Mouse (Mus musculus): ENCODE measurements around the gene Efcab9. TPM values are rescaled to one million over a fixed set of nuclear protein-coding genes. Genes with fewer than 3 reads are reported as not detected.

Efcab9 gene
- total RNA-seq, 2 experiments from 2014 or later, result not detected

- ATAC-seq (replicated peaks; ENCODE audit: low FRiP score, poor library complexity, severe bottlenecking), result no peak
Measured at GRCm38 (mm10) chr11:32558026-32558425, 26.1 kb upstream of the Efcab9 start.

GRCm38 (mm10) chr11:32556333-32556990, 24.6 kb upstream of the Efcab9 start:
- ATAC-seq (replicated peaks; ENCODE audit: low FRiP score, poor library complexity, severe bottlenecking), result no peak

- no peak for ATAC-seq (replicated peaks; ENCODE audit: low FRiP score, poor library complexity, severe bottlenecking)
Measured at GRCm38 (mm10) chr11:32555103-32555689, 23.3 kb upstream of the Efcab9 start.

GRCm38 (mm10) chr11:32554141-32555091, 22.5 kb upstream of the Efcab9 start:
- no peak for ATAC-seq (replicated peaks; ENCODE audit: low FRiP score, poor library complexity, severe bottlenecking)

GRCm38 (mm10) chr11:32553311-32554140, 21.6 kb upstream of the Efcab9 start:
- no peak for ATAC-seq (replicated peaks; ENCODE audit: low FRiP score, poor library complexity, severe bottlenecking)

GRCm38 (mm10) chr11:32552401-32553090, 20.7 kb upstream of the Efcab9 start:
- ATAC-seq (replicated peaks; ENCODE audit: low FRiP score, poor library complexity, severe bottlenecking), result no peak

GRCm38 (mm10) chr11:32551579-32552297, 19.9 kb upstream of the Efcab9 start:
- no peak for ATAC-seq (replicated peaks; ENCODE audit: low FRiP score, poor library complexity, severe bottlenecking)

GRCm38 (mm10) chr11:32551056-32551455, 19.2 kb upstream of the Efcab9 start:
- ATAC-seq (replicated peaks; ENCODE audit: low FRiP score, poor library complexity, severe bottlenecking), result no peak

- no peak for ATAC-seq (replicated peaks; ENCODE audit: low FRiP score, poor library complexity, severe bottlenecking)
Measured at GRCm38 (mm10) chr11:32550102-32550501, 18.2 kb upstream of the Efcab9 start.

- no peak for ATAC-seq (replicated peaks; ENCODE audit: low FRiP score, poor library complexity, severe bottlenecking)
Measured at GRCm38 (mm10) chr11:32549236-32549635, 17.4 kb upstream of the Efcab9 start.

GRCm38 (mm10) chr11:32548240-32548639, 16.4 kb upstream of the Efcab9 start:
- ATAC-seq (replicated peaks; ENCODE audit: low FRiP score, poor library complexity, severe bottlenecking), result no peak

GRCm38 (mm10) chr11:32547391-32547947, 15.6 kb upstream of the Efcab9 start:
- ATAC-seq (replicated peaks; ENCODE audit: low FRiP score, poor library complexity, severe bottlenecking), result no peak

GRCm38 (mm10) chr11:32546483-32546882, 14.6 kb upstream of the Efcab9 start:
- ATAC-seq (replicated peaks; ENCODE audit: low FRiP score, poor library complexity, severe bottlenecking), result no peak

- no peak for ATAC-seq (replicated peaks; ENCODE audit: low FRiP score, poor library complexity, severe bottlenecking)
Measured at GRCm38 (mm10) chr11:32545605-32546004, 13.7 kb upstream of the Efcab9 start.

GRCm38 (mm10) chr11:32544497-32544896, 12.6 kb upstream of the Efcab9 start:
- ATAC-seq (replicated peaks; ENCODE audit: low FRiP score, poor library complexity, severe bottlenecking), result no peak

GRCm38 (mm10) chr11:32544041-32544440, 12.2 kb upstream of the Efcab9 start:
- ATAC-seq (replicated peaks; ENCODE audit: low FRiP score, poor library complexity, severe bottlenecking), result no peak

GRCm38 (mm10) chr11:32542687-32543411, 11.0 kb upstream of the Efcab9 start:
- no peak for ATAC-seq (replicated peaks; ENCODE audit: low FRiP score, poor library complexity, severe bottlenecking)

- ATAC-seq (replicated peaks; ENCODE audit: low FRiP score, poor library complexity, severe bottlenecking), result no peak
Measured at GRCm38 (mm10) chr11:32542181-32542580, 10.3 kb upstream of the Efcab9 start.
